Mouse (Mus musculus): Measurements from ENCODE around the gene Btbd11. TPM values are rescaled to one million over a fixed set of nuclear protein-coding genes. Genes with fewer than 3 reads are reported as not detected.

Btbd11 gene
- polyA plus RNA-seq, 1 experiment from 2014 or later = 15.7 TPM

DNA sequence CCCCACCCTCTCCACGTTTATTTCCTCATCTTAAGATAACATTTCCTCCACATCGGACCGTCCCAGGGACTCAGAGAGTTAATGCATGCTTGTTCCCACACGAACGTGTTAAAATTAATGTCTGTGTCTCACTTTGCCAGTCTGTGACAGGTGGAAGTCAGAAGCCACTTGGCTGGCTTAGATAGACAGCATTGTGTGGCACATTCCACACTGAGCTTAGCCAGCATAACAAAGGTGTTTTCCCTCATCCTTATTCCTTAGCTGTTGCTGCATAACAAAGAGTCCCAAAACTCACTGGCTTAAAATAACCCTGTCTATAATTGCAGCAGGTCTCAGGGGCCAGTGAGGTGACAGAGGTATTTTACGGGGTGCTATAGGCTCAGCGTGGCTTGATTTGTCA is 80.8 kb downstream of the Btbd11 start:
- H3K4me2 ChIP-seq = no peak overlapping the region
- H3K9me3 ChIP-seq = no peaks in the 10 kb centered on the region
- H3K36me3 ChIP-seq (replicated peaks) = no peaks in the 10 kb centered on the region
- H3K27me3 ChIP-seq (replicated peaks) = no peaks in the 10 kb centered on the region
- H3K9ac ChIP-seq = no peak overlapping the region
- ATAC-seq (replicated peaks) = no peak
- WGBS = 50% methylated on average over 7 of the region's 7 CpGs
- H3K4me1 ChIP-seq = peaks cover 41% of the 10 kb centered on the region
- H3K4me3 ChIP-seq = no peak overlapping the region
- H3K27ac ChIP-seq = no peak overlapping the region

DNA sequence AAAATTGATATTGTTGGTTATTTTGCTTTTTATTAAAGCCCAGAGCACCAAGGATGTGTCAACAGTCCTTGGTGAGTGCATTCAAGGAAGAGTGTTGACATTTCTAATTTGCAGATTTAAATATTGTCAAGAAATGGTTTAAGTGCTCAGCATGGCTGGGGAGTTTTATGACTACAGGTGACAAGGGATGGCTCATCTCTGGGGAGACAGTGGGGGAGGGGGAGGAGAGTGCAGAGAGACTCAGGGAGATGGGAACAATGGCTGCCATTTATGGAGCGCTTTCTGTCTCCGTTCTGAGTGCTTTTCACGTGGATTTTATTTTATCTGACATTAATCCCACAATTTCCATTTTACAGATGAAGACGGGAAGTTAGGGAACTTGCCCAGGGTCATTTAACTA is 81.9 kb downstream of the Btbd11 start:
- 41% methylated on average over 4 of the region's 4 CpGs for WGBS
- Histone ChIP-seq H3K9me3 (no peaks in the 10 kb centered on the region), H3K4me1 (peaks cover 41% of the 10 kb centered on the region), H3K4me2 (no peak overlapping the region), H3K27me3 (replicated peaks) (no peaks in the 10 kb centered on the region), H3K9ac (no peak overlapping the region), H3K36me3 (replicated peaks) (no peaks in the 10 kb centered on the region), H3K4me3 (no peak overlapping the region), H3K27ac (no peak overlapping the region; the same call in 1 of the 2 replicates)
- ATAC-seq (replicated peaks) = no peak

DNA sequence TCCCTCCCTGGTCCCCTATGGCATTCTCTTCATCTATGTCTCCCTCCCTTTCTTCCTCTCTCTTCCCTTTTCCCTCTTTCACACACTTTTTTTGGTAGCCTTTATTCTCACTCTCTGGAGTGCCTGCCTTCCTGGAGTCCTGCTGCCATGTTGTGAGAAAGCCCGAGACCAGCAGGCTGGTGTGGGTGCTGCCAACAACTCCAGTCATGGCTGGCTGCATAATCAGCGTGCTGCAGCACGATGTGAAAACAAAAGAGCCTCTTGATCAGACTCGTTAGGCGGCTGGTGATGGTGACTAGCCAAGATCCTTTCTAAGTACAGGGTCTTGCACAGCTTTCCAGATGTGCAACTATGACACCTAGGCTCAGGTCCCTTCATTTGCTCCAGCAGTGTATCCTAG is 82.7 kb downstream of the Btbd11 start:
- Histone ChIP-seq H3K4me3 (no peak overlapping the region), H3K27ac (no peak overlapping the region), H3K27me3 (replicated peaks) (no peaks in the 10 kb centered on the region), H3K4me1 (peaks cover 37% of the 10 kb centered on the region), H3K4me2 (no peak overlapping the region), H3K9ac (no peak overlapping the region), H3K9me3 (no peaks in the 10 kb centered on the region), H3K36me3 (replicated peaks) (no peaks in the 10 kb centered on the region)
- no peak for ATAC-seq (replicated peaks)
- WGBS = 53% methylated on average over 5 of the region's 5 CpGs

DNA sequence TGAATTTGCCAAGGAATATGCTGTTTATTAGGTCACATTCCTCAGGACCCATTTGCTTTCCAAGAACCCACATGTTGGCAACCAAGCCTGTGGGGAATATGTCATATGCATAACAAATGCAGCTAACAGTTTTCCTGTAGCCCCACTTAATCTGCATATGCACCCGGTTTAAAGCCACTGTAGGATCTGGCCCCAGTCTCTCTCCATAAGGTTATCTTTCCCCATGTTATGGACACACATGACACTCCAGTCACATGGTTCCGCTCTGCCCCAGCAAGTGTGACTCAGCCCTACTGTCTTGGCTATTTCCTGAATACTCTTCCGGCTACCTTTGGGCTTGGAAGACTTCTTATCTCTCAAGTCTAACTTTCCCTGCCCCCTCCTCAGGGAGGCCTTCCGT is 86.7 kb downstream of the Btbd11 start:
- no peak overlapping the region for H3K27ac ChIP-seq
- no peak for ATAC-seq (replicated peaks)

DNA sequence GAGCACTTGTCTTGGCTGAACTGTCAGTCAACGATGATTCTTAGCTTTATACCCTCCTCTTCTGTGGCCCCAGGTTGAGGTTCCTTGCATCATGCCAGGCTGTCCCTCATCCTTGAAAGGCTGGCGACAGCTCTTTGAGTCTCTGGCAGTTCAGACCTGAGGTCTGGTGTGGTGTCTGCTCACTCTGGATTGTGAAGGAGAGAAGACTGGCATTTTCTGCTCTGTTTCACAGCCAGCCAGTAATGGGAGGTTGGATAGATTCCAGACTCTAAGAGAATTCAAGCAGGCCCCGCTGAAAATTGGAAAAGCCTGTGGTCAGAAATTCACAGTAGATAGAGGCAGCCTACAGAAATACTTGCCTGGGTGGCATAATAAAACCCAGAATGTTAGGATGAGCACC is 87.3 kb downstream of the Btbd11 start:
- Histone ChIP-seq H3K9ac (no peak overlapping the region), H3K4me2 (no peak overlapping the region), H3K27me3 (replicated peaks) (no peaks in the 10 kb centered on the region), H3K4me1 (no peaks in the 10 kb centered on the region), H3K27ac (0 out of 2 replicates have a peak overlapping the region, but pooled peaks have one; percentile 30), H3K4me3 (no peak overlapping the region), H3K9me3 (no peaks in the 10 kb centered on the region), H3K36me3 (replicated peaks) (no peaks in the 10 kb centered on the region)
- WGBS = 72% methylated on average over 3 of the region's 3 CpGs
- no peak for ATAC-seq (replicated peaks)

More for the DNA sequence above, 86.7 kb downstream of the Btbd11 start:
- Histone ChIP-seq H3K36me3 (replicated peaks) (no peaks in the 10 kb centered on the region), H3K9ac (no peak overlapping the region), H3K4me2 (no peak overlapping the region), H3K4me1 (0 out of 2 replicates have a peak, but pooled peaks cover 1% of the 10 kb centered on the region), H3K4me3 (no peak overlapping the region), H3K9me3 (no peaks in the 10 kb centered on the region), H3K27me3 (replicated peaks) (no peaks in the 10 kb centered on the region)
- 83% methylated on average over 4 of the region's 4 CpGs for WGBS

DNA sequence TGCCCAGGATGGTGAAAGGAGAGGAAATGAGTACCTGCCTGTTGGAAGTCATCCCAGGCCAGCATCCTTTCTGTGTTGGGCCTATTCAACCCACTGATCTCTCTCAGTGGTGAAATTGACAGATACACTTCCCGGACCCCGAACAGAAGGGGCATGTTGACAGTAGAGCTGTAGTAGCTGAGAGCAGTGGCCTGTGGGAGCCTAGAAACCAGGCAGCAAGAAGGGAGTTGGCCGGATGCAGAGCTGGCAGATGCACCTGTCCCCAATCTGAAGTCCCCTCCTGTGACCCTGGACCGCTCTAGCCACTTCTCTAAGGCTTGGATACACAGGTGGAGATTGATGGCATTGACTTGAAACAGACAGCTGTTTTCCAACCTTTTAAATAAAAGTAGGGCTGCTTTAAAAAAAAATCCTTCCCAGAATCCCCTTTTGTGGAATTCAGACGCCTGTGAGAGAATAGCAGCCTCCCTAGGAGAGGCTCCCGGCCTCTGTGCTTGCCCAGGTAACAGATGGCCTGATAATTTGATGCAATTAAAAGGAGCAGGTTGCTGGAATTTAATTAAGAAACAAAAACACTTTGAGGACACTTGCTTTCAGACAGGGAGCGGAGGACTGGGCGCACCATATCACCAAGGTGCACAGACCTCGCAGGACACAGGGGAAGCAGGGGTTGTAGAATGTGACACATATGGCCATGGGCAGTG is 89.2 kb downstream of the Btbd11 start:
- no peak for ATAC-seq (replicated peaks)
- Histone ChIP-seq H3K4me3 (no peak overlapping the region), H3K9ac (no peak overlapping the region), H3K27me3 (replicated peaks) (no peaks in the 10 kb centered on the region), H3K36me3 (replicated peaks) (no peaks in the 10 kb centered on the region), H3K9me3 (no peaks in the 10 kb centered on the region), H3K4me1 (peaks cover 10% of the 10 kb centered on the region), H3K4me2 (no peak overlapping the region), H3K27ac (no peak overlapping the region)
- WGBS = 78% methylated on average over 9 of the region's 9 CpGs

DNA sequence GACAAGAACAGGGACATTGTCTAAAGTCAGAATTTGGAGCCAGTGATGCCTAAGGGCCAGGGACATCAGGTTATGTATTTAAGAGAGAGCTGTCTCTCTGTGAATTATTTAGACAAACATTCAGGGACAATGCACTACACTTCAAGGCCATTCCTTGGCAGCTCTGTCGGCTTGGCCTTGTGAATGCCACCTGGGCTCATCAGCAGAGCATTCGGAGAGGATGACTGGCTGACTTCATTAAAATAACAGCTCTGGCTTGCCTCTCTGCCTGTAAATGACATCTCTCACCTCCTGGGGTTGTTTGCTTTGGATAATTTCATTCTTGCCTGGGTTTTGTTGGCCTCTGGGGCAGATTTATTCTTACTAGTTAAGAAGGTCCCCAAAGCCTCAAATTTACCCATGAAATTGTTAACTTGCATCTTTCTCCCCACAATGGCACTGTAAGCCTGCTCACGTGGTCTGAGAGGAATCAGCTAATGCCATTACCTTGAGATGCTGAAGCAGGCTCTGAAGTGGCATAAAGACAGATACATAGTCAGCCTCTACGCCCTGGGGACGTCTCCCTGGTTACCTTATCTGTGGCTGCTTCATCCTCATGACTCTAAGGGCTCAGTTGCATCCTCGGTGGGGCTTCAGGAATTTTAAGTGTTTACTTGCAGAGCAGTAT is 93.5 kb downstream of the Btbd11 start:
- peak; percentile 72 for ATAC-seq (replicated peaks)
- Histone ChIP-seq H3K27ac (peak overlapping the region; percentile 43), H3K4me2 (no peak overlapping the region), H3K4me3 (no peak overlapping the region), H3K9me3 (no peaks in the 10 kb centered on the region), H3K36me3 (replicated peaks) (no peaks in the 10 kb centered on the region), H3K9ac (no peak overlapping the region), H3K4me1 (peaks cover 33% of the 10 kb centered on the region), H3K27me3 (replicated peaks) (no peaks in the 10 kb centered on the region)
- WGBS = 33% methylated on average over 6 of the region's 6 CpGs

DNA sequence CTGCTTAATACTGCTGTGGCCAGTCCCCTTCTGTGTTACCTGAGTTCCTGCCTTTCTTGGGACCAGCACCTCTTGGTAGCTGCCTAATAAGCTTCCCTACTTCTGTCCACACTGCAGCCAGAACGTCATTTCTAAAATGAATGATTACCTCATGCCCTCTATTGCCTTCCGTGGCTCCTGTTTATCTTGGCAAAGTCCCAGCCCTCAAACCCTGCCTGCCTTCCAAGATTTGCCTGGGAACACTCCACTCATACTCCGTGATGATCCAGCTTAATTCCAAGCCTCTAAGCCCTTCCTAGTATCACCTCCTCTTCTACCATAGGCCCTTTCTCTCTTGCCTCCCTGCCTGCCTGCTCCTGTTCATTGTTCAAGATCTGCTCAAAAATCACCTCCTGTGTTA is 94.5 kb downstream of the Btbd11 start:
- no peaks in the 10 kb centered on the region for H3K36me3 ChIP-seq (replicated peaks)
- peaks cover 33% of the 10 kb centered on the region for H3K4me1 ChIP-seq
- no peak overlapping the region for H3K9ac ChIP-seq
- no peak for ATAC-seq (replicated peaks)
- H3K9me3 ChIP-seq = no peaks in the 10 kb centered on the region
- H3K27ac ChIP-seq = peak overlapping the region; percentile 43
- H3K4me2 ChIP-seq = no peak overlapping the region
- 47% methylated on average over 3 of the region's 3 CpGs for WGBS
- no peak overlapping the region for H3K4me3 ChIP-seq
- no peaks in the 10 kb centered on the region for H3K27me3 ChIP-seq (replicated peaks)

DNA sequence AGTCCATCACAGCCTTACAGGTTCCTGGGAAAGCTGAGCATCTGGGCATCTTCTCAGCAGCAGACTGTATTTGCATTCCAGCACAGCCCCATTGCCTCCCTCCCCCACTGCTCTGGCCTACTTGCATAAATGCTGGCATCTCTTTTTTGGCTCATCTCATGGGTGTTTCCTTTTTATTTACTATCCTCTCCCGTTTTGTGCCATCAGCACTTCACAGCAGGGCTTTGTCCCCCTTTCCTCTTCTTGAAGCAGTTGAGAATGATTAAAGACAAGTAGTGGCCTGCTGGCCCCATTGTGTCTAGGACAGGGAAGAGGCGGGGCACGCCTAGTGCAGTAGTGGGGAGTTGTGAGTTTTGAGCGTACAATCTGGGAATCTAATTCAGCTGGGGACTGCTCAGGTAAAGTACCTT is 95.5 kb downstream of the Btbd11 start:
- Histone ChIP-seq H3K27ac (peak overlapping the region; percentile 1; the same call in 1 of the 2 replicates), H3K9me3 (no peaks in the 10 kb centered on the region), H3K36me3 (replicated peaks) (no peaks in the 10 kb centered on the region), H3K4me3 (no peak overlapping the region), H3K4me2 (no peak overlapping the region), H3K27me3 (replicated peaks) (no peaks in the 10 kb centered on the region), H3K4me1 (peaks cover 33% of the 10 kb centered on the region), H3K9ac (no peak overlapping the region)
- peak; percentile 58 for ATAC-seq (replicated peaks)
- 18% methylated on average over 4 of the region's 4 CpGs for WGBS

DNA sequence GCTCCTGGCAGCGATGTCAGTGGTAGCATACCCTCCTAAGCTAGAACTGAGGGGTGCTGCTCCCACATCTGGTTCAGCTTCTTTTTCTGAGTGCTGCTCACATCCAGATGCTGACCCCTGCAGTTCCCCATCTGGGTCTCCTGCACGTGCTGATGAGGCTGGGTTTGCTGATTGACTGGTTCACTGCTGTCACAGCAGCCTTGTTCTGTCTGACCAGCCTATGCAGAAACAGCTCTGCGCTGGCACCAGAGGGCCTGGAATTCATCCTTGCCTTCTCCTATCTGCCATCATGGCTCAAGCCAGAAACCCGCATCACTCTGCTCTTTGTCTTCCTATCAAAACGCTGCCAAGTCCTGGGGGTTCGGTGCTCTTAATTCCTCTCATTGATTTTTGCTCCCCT is 95.9 kb downstream of the Btbd11 start:
- Histone ChIP-seq H3K9ac (no peak overlapping the region), H3K4me2 (no peak overlapping the region), H3K9me3 (no peaks in the 10 kb centered on the region), H3K4me1 (peaks cover 33% of the 10 kb centered on the region), H3K4me3 (no peak overlapping the region), H3K27me3 (replicated peaks) (no peaks in the 10 kb centered on the region), H3K27ac (peak overlapping the region; percentile 1; the same call in 1 of the 2 replicates), H3K36me3 (replicated peaks) (no peaks in the 10 kb centered on the region)
- ATAC-seq (replicated peaks) = 0 out of 2 replicates have a peak, but pooled peaks have one; percentile 45
- 29% methylated on average over 6 of the region's 6 CpGs for WGBS

DNA sequence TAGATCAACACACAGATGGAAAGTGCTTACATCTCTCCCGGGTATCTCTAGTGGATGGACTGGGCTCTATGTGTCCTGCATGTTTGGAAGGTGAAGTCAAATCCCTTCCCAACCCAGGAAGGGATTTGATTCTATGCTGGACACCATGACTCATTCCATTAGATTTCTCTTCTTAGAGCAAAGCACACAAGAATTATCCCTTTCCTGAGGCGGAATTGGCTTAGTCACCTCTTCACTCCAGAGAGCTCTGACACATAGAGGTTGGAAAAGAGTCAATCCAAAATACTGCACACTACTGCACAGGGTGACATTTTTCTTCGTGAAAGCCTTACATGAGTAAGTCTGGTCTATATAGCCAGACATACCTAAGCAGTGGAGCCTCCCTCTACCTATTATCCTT is 99.8 kb downstream of the Btbd11 start:
- Histone ChIP-seq H3K27ac (no peak overlapping the region), H3K27me3 (replicated peaks) (no peaks in the 10 kb centered on the region), H3K36me3 (replicated peaks) (no peaks in the 10 kb centered on the region), H3K9me3 (no peaks in the 10 kb centered on the region), H3K4me3 (no peak overlapping the region), H3K9ac (no peak overlapping the region), H3K4me2 (no peak overlapping the region), H3K4me1 (peaks cover 16% of the 10 kb centered on the region)
- 93% methylated on average over 3 of the region's 3 CpGs for WGBS
- no peak for ATAC-seq (replicated peaks)

DNA sequence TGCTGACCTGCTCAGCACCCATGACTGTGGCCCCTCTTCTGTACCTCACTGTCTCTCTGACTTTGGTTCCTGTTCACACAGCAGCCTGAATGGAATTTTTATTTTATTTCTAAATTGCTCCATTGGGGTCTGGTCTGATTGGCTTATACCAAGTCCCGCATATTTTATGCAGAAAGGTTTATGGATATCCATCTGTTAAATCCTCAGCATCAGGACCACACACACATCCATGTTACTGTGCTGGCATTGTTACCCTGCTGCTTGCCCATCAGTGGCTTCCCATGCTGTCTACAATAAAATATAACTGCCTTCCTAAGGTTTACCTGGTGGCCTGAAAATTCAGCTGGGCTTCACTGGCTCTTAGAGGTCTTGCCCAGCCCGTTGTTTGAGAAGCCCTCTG is 106.0 kb downstream of the Btbd11 start:
- ATAC-seq (replicated peaks) = no peak
- Histone ChIP-seq H3K27me3 (replicated peaks) (no peaks in the 10 kb centered on the region), H3K4me3 (no peak overlapping the region), H3K27ac (0 out of 2 replicates have a peak overlapping the region, but pooled peaks have one; percentile 4), H3K9me3 (no peaks in the 10 kb centered on the region), H3K4me1 (no peaks in the 10 kb centered on the region), H3K36me3 (replicated peaks) (no peaks in the 10 kb centered on the region), H3K9ac (no peak overlapping the region), H3K4me2 (no peak overlapping the region)
- WGBS = 81% methylated on average over 2 of the region's 2 CpGs

DNA sequence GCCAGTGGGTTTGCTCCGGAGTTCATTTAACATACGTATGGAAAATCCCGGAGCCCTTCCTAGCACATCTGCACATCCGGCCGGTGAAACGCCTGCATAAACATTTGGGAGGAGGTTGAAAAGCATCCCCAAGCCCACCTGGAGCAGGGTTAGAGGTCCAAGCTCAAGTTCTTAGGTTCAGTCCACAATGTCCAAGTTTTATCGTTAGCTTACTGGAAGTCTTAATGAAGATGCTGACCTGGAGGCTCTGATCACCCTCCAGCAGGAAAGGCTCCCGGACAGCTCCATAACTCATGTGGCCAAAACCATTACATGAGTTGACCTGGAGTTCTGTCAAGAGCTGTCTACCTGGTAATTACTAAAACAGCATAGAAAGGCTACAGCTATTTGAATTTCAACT is 109.7 kb downstream of the Btbd11 start:
- no peak for ATAC-seq (replicated peaks)
- no peaks in the 10 kb centered on the region for H3K9me3 ChIP-seq
- H3K4me3 ChIP-seq = no peak overlapping the region
- H3K27me3 ChIP-seq (replicated peaks) = no peaks in the 10 kb centered on the region
- no peak overlapping the region for H3K27ac ChIP-seq
- H3K9ac ChIP-seq = no peak overlapping the region
- H3K4me1 ChIP-seq = no peaks in the 10 kb centered on the region
- no peaks in the 10 kb centered on the region for H3K36me3 ChIP-seq (replicated peaks)
- WGBS = 93% methylated on average over 8 of the region's 8 CpGs
- H3K4me2 ChIP-seq = no peak overlapping the region

Data from midbrain, embryonic 15.5 days (tissue).